Mouse (Mus musculus) MEL (cell line): ENCODE results near the gene Snrpf. TPM values are rescaled to one million over a fixed set of nuclear protein-coding genes. Genes with fewer than 3 reads are reported as not detected.

Experiments
- DNase-seq: peaks from one replicate; pipeline ENCODE4 v3.0.0; 2011; ENCODE audit warnings: low read depth, low spot score
- H3K27ac ChIP-seq: 2 replicates; pipeline ENCODE4 v1.5.1; 2012; ENCODE audit warnings: low read depth, mild to moderate bottlenecking, control low read depth, low read length, moderate library complexity; ENCODE audit not compliant: control insufficient read depth
- H3K27me3 ChIP-seq, 2 experiments: fragments of 150-350 bp in 1 of 2; sonication (generic) in 1 of 2; 2 replicates each; pipeline ENCODE4 v1.6.1; 2012; ENCODE audit warnings: low read length in 2 of 2, mild to moderate bottlenecking in 2 of 2, improper control_type of control experiment in 1 of 2, moderate library complexity in 1 of 2; ENCODE audit not compliant: insufficient read depth in 2 of 2, control insufficient read depth in 1 of 2
- H3K36me3 ChIP-seq, 2 experiments: 2 replicates each; pipeline ENCODE4 v1.6.1; 2012 to 2014; ENCODE audit warnings: low read length in 2 of 2, improper control_type of control experiment in 1 of 2, inconsistent platforms in 1 of 2, mild to moderate bottlenecking in 1 of 2; ENCODE audit not compliant: insufficient read depth in 2 of 2, control insufficient read depth in 1 of 2
- H3K4me1 ChIP-seq, 2 experiments: fragments of 150-350 bp in 1 of 2; sonication (generic) in 1 of 2; 2 replicates each; pipeline ENCODE4 v1.6.1; 2012; ENCODE audit warnings: low read length in 2 of 2, improper control_type of control experiment in 1 of 2, mild to moderate bottlenecking in 1 of 2; ENCODE audit not compliant: insufficient read depth in 2 of 2, control insufficient read depth in 1 of 2
- H3K4me3 ChIP-seq, 2 experiments: fragments of 150-350 bp in 1 of 2; sonication (generic) in 1 of 2; 2 replicates each; pipeline ENCODE4 v1.5.1; 2012; ENCODE audit warnings: low read depth in 2 of 2, low read length in 2 of 2, mild to moderate bottlenecking in 2 of 2, moderate library complexity in 2 of 2, control low read depth in 1 of 2, improper control_type of control experiment in 1 of 2; ENCODE audit not compliant: control insufficient read depth in 1 of 2, insufficient read depth in 1 of 2
- H3K79me2 ChIP-seq: 2 replicates; pipeline ENCODE4 v1.6.1; 2012; ENCODE audit warnings: mild to moderate bottlenecking, low read length, moderate library complexity; ENCODE audit not compliant: control insufficient read depth, poor library complexity, insufficient read depth
- H3K9ac ChIP-seq: 2 replicates; pipeline ENCODE4 v1.6.1; 2012; ENCODE audit warnings: low read depth, mild to moderate bottlenecking, control low read depth, low read length, moderate library complexity; ENCODE audit not compliant: control insufficient read depth, poor library complexity, severe bottlenecking
- H3K9me3 ChIP-seq: fragments of 150-350 bp; sonication (generic); replicated peaks from 2 replicates; pipeline ENCODE4 v1.6.1; 2012; ENCODE audit warnings: mild to moderate bottlenecking, low read length, improper control_type of control experiment, moderate library complexity; ENCODE audit not compliant: insufficient read depth
- BHLHE40 ChIP-seq: IDR thresholded peaks from 2 replicates; pipeline ENCODE4 v1.6.1; 2012; ENCODE audit warnings: low read depth, mild to moderate bottlenecking, inconsistent platforms, low read length, improper control_type of control experiment, borderline replicate concordance
- CHD1 ChIP-seq: IDR thresholded peaks from 2 replicates; pipeline ENCODE4 v1.6.1; 2012; ENCODE audit warnings: low read depth, mild to moderate bottlenecking, inconsistent platforms, low read length, improper control_type of control experiment
- E2F4 ChIP-seq: IDR thresholded peaks from 2 replicates; pipeline ENCODE4 v1.6.1; 2011; ENCODE audit warnings: low read depth, low read length, improper control_type of control experiment, borderline replicate concordance
- ELF1 ChIP-seq: IDR thresholded peaks from 2 replicates; pipeline ENCODE4 v1.6.1; 2014; ENCODE audit warnings: low read depth, mild to moderate bottlenecking, inconsistent platforms, low read length, improper control_type of control experiment, moderate library complexity
- JUND ChIP-seq: IDR thresholded peaks from 2 replicates; pipeline ENCODE4 v1.6.1; 2011; ENCODE audit warnings: low read depth, mild to moderate bottlenecking, improper control_type of control experiment, low read length
- MAX ChIP-seq: IDR thresholded peaks from 2 replicates; pipeline ENCODE4 v1.6.1; 2011; ENCODE audit warnings: low read length, improper control_type of control experiment
- NRF1 ChIP-seq: IDR thresholded peaks from 2 replicates; pipeline ENCODE4 v1.6.1; 2014; ENCODE audit warnings: low read depth, mild to moderate bottlenecking, inconsistent platforms, low read length, improper control_type of control experiment, moderate library complexity; ENCODE audit not compliant: poor library complexity, insufficient read depth, severe bottlenecking
- SMC3 ChIP-seq: IDR thresholded peaks from 2 replicates; pipeline ENCODE4 v1.6.1; 2011; ENCODE audit warnings: low read depth, low read length, improper control_type of control experiment
- USF1 ChIP-seq: IDR thresholded peaks from 2 replicates; pipeline ENCODE4 v1.6.1; 2014; ENCODE audit warnings: low read depth, mild to moderate bottlenecking, inconsistent platforms, low read length, improper control_type of control experiment, moderate library complexity
- USF2 ChIP-seq, 2 experiments: IDR thresholded peaks; 2 replicates each; pipeline ENCODE4 v1.6.1; 2011 to 2012; ENCODE audit warnings: improper control_type of control experiment in 2 of 2, low read length in 2 of 2, borderline replicate concordance in 1 of 2, inconsistent platforms in 1 of 2, low read depth in 1 of 2, mild to moderate bottlenecking in 1 of 2; ENCODE audit not compliant: insufficient read depth in 1 of 2
- ZKSCAN1 ChIP-seq: IDR thresholded peaks from 2 replicates; pipeline ENCODE4 v1.6.1; 2012; ENCODE audit warnings: low read depth, mild to moderate bottlenecking, inconsistent platforms, low read length, improper control_type of control experiment, moderate library complexity
- ZMIZ1 ChIP-seq: IDR thresholded peaks from 2 replicates; pipeline ENCODE4 v1.6.1; 2012; ENCODE audit warnings: low read depth, mild to moderate bottlenecking, inconsistent platforms, low read length, improper control_type of control experiment, moderate library complexity
- polyA plus RNA-seq, 2 experiments: library from polyadenylated mRNA; stranded (reverse) in 1 of 2; unstranded in 1 of 2; fragments of >175 nt in 1 of 2; fragments of >200 nt in 1 of 2; gene quantifications; 2 replicates each; pipeline versions ENCODE4 v1.2.1 to v1.2.4; 2012; ENCODE audit warnings: low replicate concordance in 2 of 2, low read depth in 1 of 2; ENCODE audit not compliant: insufficient read length in 2 of 2, insufficient read depth in 1 of 2, missing spikeins in 1 of 2
- total RNA-seq: library from RNA; depleted of rRNA; stranded (reverse); fragments of 300-350 nt; gene quantifications from 2 replicates; pipeline ENCODE4 v1.2.3, GENCODE M21; 2012; rRNA removed

The Snrpf gene
- total and polyA plus RNA-seq, 3 experiments: 91.5 to 150 TPM; not detected in 1

DNA sequence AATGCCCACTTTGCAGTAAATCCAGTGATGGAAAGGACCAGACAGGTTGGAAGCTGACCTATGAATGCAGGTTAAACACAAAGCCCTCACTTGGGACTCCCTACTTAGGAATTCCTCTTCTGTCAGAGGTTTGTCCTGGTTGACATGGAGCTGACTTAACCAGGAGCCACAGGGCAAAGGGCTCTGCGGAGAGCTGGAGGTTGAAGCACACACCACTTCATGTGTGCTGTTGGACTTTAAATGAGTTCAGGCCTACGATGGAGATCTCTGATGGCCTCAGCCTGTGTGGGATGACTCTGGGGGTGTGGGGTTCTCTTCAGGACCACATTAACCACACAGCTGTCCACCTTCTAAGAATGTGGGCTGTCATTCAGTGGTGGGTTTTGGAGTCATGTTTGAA lies 51.2 kb downstream of the Snrpf start:
- no peak for DNase-seq
- Histone ChIP-seq H3K79me2 (no peaks in the 10 kb centered on the region), H3K27ac (no peak overlapping the region), H3K4me3 (no peak overlapping the region), H3K9ac (no peak overlapping the region), H3K36me3 (peaks cover 0 to 4% of the 10 kb centered on the region in 2 experiments; a peak in 2 of 4 replicates), H3K9me3 (no peaks in the 10 kb centered on the region), H3K27me3 (peaks cover 12 to 17% of the 10 kb centered on the region in 2 experiments), H3K4me1 (peaks cover 0 to 6% of the 10 kb centered on the region in 2 experiments; a peak in 3 of 4 replicates)
- no peak for TF ChIP-seq USF1
- no peak for TF ChIP-seq MAX
- no peak for TF ChIP-seq USF2 (IDR thresholded peaks at IDR 0.05; ENCODE audit: borderline replicate concordance in 1 of 2, insufficient read depth in 1 of 2, low read depth in 1 of 2, low read length in 2 of 2)
- TF ChIP-seq ZMIZ1: no peak
- TF ChIP-seq NRF1: no peak
- no peak for TF ChIP-seq JUND
- no peak for TF ChIP-seq ELF1
- no peak for TF ChIP-seq BHLHE40
- TF ChIP-seq E2F4: no peak
- TF ChIP-seq ZKSCAN1: no peak
- TF ChIP-seq CHD1: no peak
- TF ChIP-seq SMC3: no peak

Other genes with a start within 250 kb of the Snrpf start
- 73.2 and 76.8 TPM in 2 replicates for gene Lta4h, start 136.3 kb downstream of the Snrpf start, total RNA-seq
- gene Lta4h, start 136.3 kb downstream of the Snrpf start, polyA plus RNA-seq: 10 to 100 TPM in 1 of 2 experiments, not detected in 1; 73.0 TPM
- gene Hal, start 100.9 kb downstream of the Snrpf start, total RNA-seq: 0.12 TPM in 1 of 2 replicates, not detected in the other
- under 1 TPM in 1 of 2 experiments, not detected in 1; 0.03 TPM for gene Hal, start 100.9 kb downstream of the Snrpf start, polyA plus RNA-seq
- gene Amdhd1, start 49.7 kb downstream of the Snrpf start, total RNA-seq: not detected in 2 replicates
- gene Amdhd1, start 49.7 kb downstream of the Snrpf start, polyA plus RNA-seq: not detected
- gene Ccdc38, start 49.1 kb downstream of the Snrpf start, total RNA-seq: not detected in 2 replicates
- gene Ccdc38, start 49.1 kb downstream of the Snrpf start, polyA plus RNA-seq: under 1 TPM in 1 of 2 experiments, not detected in 1; 0.22 TPM
- gene Ntn4, start 51.0 kb upstream of the Snrpf start, total RNA-seq: not detected in 2 replicates
- gene Ntn4, start 51.0 kb upstream of the Snrpf start, polyA plus RNA-seq: not detected
- gene Usp44, start 241.8 kb upstream of the Snrpf start, total RNA-seq: 0.07 and 0.12 TPM in 2 replicates
- gene Usp44, start 241.8 kb upstream of the Snrpf start, polyA plus RNA-seq: 1 to 10 TPM in 1 of 2 experiments, not detected in 1; 1.4 TPM